Mouse (Mus musculus) cerebellum, adult (tissue): ENCODE data around the gene Tmem208.

Source experiments
- ATAC-seq: cut with Nextera tagmentation; 2 replicates; pipeline ENCODE4 v1.9.2; 2017; ENCODE audit warnings: mild to moderate bottlenecking, moderate library complexity, mixed read lengths; ENCODE audit not compliant: insufficient number of reproducible peaks, low FRiP score, low TSS enrichment

The Tmem208 gene

GRCm38 (mm10) chr8:105348450-105349095, 22.4 kb downstream of the Tmem208 start, which contains the start of gene Slc9a5:
Gene Slc9a5 (plus strand): TSS chr8:105348843.
- no peak for ATAC-seq

GRCm38 (mm10) chr8:105349096-105349771, 23.1 kb downstream of the Tmem208 start:
- 0 out of 2 replicates have a peak, but pooled peaks have one; percentile 4 for ATAC-seq

- no peak for ATAC-seq
Observed at GRCm38 (mm10) chr8:105350186-105350585, 24.0 kb downstream of the Tmem208 start.

DNA sequence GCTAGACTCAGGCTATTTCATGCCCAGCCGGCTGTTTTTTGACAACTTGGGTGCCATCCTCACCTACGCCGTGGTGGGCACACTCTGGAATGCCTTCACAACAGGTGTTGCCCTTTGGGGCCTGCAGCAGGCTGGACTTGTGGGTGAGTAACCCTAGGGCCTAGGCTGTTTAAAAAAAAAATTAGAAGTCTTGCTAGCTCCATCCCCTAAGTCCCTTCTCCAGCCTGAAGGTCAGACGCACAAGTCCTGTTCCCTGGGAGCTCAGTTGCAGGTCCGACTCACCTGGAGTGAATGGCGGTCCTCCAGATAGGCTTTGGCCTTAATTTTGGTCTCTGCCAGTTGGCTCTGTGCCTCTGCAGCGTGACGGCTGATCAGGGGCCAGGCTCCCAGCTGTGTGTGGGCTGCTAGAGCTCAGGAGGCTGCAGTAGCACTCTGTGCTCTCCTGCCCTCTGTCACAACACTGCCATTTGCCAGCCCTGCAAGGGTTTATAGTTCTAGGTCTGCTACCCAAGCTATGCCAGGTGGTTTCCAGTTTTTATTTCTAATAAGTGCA, 27.5 kb downstream of the Tmem208 start:
- no peak for ATAC-seq

- no peak for ATAC-seq
Observed at GRCm38 (mm10) chr8:105354549-105354948, 28.4 kb downstream of the Tmem208 start.

GRCm38 (mm10) chr8:105355179-105356024, 29.2 kb downstream of the Tmem208 start:
- ATAC-seq: no peak

DNA sequence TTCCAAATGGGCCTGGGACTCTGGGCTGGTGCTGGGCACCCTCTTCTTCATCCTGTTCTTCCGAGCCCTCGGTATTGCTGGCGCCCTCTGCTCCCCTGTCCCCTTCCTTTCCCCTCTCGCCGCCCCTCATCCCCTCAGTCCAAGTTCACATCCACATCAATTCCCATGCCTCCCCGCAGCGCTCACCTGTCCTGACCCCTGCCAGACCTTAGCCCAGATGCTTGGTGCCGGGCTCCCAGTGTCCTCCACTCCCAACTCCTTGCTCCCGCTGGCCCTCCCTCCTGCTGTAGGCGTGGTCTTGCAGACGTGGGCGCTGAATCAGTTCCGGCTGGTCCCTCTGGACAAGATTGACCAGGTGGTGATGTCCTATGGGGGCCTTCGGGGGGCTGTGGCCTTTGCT, 30.5 kb downstream of the Tmem208 start:
- no peak for ATAC-seq

DNA sequence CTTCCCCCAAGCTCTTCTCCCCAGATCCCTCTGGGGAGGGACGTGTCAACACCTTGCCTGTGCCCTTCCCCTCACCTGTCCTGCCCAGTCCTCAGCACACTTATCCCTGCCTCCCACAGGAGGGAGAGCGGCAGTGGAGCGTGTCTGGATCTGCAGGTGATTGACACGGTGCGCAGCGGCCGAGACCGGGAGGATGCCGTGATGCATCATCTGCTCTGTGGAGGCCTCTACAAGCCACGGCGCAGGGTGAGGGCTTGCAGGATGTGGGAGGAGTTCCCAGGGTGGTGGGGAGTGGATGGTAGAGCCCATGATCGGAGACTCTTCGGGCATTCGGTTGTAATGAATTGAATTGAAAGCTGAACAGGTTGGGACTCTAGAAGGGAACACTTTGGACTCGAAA, 33.1 kb downstream of the Tmem208 start:
- ATAC-seq: no peak

DNA sequence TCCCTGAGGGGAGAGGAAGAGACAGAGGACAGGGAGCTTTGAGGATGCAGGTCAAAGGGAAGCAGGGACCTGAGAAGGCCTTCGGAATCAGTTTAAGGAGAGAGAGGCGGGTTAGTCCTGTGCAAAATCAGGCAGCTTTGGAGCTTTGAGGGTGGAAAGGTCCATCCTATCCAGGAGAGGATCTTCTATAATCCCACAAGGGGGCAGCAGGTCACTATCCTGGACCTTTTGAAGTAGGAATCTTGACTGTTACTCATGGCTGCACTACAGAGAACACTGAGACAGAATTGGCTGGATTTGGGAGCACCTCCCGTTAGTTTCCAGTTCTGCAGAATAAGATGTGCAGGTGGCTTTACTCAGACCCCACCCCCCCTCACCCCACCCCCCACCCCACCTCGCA, 33.5 kb downstream of the Tmem208 start:
- ATAC-seq: no peak

DNA sequence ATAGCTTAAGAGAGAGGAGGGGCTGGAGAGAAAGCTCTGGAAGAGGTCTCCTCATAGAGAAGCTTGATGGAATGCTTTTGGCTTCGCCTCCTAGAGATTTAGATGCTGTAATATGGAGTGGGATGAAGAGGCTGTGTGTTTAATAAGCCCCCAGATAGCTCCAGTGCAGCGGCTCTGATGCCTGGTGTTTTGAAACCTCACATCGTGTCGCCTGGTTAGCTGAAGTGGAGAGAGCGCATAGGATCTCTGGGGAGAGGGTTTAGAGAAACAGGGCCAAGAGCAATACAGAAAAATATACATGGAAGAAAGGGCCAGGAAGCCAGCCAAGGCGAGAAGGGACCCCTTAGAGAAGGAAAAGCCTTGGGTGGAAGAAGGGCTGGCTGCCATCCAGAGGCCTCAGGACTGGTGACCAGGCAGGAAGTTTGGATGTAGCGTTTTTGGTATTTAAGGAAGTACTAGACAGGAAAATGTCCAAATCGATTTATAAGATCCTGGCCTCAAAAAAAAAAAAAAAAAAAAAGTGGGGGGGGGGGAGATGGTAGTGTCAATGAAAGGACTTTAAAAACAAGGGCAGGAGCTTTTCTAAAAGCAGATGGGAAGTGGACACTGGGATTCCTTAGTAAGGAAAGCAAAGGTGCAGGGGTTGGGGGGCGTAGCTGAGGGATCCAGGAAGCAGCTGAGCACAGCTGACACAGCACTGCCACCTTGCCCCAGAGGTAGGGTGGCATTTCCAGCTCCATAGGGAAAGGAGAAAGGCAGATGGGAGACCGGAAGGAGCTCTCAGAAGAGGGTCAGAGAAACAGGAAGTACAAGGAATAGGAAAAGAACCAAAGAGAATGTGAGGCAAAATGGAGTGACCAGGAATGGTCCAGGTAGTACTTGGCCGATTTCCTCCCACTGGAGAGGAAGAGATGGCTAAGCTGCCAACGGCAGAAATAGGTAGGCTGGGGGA, 35.9 kb downstream of the Tmem208 start:
- ATAC-seq: no peak

DNA sequence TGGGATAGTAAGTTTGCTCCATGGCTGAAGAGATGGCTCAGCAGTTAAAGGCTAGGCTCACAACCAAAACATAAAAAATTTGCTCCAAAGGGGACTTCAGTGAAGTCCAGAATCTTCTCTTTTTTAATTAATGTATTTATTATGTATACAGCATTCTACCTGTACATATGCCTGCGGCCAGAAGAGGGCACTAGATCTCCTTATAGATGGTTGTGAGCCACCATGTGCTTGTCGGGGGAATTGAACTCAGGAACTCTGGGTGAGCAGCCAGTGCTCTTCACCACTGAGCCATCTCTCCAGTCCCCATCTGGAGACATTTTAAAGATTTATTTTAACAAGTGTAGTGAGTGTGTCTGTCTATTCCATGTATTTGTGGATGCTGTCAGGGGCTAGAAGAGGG, 41.0 kb downstream of the Tmem208 start:
- no peak for ATAC-seq

GRCm38 (mm10) chr8:105372473-105372872, 46.3 kb downstream of the Tmem208 start:
- 0 out of 2 replicates have a peak, but pooled peaks have one; percentile 32 for ATAC-seq

DNA sequence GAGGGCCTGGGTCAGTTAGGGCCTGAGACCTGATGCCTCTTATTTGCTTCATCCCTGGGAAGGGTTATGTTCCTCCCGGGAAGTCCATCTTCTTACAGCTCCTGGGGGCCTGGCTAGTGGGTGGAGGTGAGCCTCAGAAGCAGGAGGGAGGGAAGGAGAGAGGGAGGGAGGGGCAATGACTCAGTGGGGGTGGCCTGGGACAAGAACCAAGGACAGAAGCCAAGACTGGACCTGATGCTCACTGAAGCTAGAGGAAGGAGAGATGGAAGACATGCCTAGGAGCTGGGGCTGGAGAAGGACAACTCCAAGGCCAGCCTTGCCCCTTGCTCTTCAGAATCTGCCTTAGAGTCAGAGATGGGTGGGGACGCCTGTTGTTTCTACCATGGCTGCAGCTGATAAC, 46.9 kb downstream of the Tmem208 start, which contains the start of gene Plekhg4:
Gene Plekhg4, plus strand, starts transcription at position 243 of the 400 bp plus-strand sequence.
- ATAC-seq: no peak

DNA sequence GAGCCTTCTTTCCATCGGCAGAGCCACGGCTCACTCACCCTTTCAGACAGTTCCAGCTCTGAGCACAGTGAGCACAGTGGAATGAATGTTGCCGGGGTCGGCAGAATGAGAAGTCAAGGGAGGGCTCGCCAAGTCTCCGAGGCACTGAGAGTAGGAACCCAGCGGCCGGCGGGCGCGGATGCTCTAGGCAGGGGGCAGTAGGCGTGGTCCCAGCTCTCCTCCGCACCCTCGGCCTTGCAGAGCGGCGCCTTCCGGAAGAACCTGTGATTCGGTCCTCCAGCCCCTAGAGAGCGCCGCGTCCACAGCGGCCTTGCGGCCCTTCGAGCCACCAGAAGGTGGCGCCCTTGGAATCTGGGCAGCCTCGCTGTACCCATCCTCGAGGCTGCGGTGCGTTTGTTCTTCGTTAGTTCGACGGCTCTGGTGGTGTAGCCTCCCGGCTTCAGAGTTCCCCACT, 48.4 kb downstream of the Tmem208 start:
- ATAC-seq: no peak

GRCm38 (mm10) chr8:105378673-105379072, 52.5 kb downstream of the Tmem208 start:
- ATAC-seq: no peak

DNA sequence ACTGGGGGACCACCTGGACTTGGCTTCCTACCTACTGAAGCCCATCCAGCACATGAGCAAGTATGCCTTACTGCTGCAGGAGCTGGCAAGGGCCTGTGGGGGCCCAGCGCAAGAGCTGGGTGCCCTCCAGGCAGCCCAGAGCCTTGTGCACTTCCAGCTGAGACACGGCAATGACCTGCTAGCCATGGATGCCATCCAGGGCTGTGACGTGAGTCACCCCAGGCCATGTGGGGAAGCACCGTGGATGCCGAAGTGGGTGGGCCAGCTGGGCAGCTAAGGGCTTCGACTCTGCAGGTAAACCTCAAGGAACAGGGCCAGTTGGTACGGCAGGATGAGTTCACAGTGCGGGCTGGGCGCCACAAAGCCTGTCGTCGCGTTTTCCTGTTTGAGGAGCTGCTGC, 54.2 kb downstream of the Tmem208 start:
- no peak for ATAC-seq

GRCm38 (mm10) chr8:105384070-105384469, 57.9 kb downstream of the Tmem208 start:
- ATAC-seq: no peak
